Mouse (Mus musculus): Measurements from ENCODE around the gene Ubtd1. TPM values are rescaled to one million over a fixed set of nuclear protein-coding genes. Genes with fewer than 3 reads are reported as not detected.
"Not testable (repeated sequence)": the region's sequence is repeated elsewhere in the genome, so short reads cannot be mapped to it uniquely, and the experiment has no call there.

The Ubtd1 gene
- polyA plus RNA-seq, 1 experiment from 2014 or later, result 8.0 TPM

DNA sequence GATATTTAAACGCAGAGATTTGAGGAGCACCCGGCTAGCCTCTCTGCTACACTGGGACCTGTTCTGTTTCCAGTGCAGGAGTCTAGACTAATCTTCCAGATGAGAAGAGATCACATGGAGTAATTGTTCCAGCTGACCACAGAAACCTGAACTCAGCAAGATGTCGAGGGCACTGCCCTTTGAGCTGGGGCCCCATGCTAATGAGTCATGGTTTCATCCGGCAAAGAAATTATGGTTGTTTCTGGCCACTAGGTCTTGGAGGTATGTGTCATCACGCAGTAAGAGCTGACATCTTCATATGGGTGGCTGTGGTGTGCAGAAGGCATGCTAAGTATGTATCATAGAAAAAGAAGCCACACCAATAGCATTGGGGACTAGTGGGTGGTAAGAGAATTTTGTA lies 98.4 kb downstream of the Ubtd1 start:
- ATAC-seq, result no peak
- no peaks in the 10 kb centered on the region for H3K9me3 ChIP-seq (ENCODE audit: control insufficient read depth, low read length)
- H3K9ac ChIP-seq (replicated peaks; ENCODE audit: low read depth, low read length), result no peak overlapping the region
- H3K27me3 ChIP-seq (replicated peaks; ENCODE audit: control insufficient read depth, insufficient read depth, low read length), result no peaks in the 10 kb centered on the region
- WGBS, result 87% methylated on average over 5 of the region's 5 CpGs
- no peak overlapping the region for H3K27ac ChIP-seq (ENCODE audit: low read length)
- no peaks in the 10 kb centered on the region for H3K4me1 ChIP-seq (replicated peaks; ENCODE audit: control insufficient read depth, insufficient read depth, low read length)
- peaks cover 16% of the 10 kb centered on the region for H3K36me3 ChIP-seq (ENCODE audit: control insufficient read depth, insufficient read depth)
- H3K4me2 ChIP-seq (ENCODE audit: low read length), result no peak overlapping the region
- H3K4me3 ChIP-seq (replicated peaks; ENCODE audit: low read length), result no peak overlapping the region

DNA sequence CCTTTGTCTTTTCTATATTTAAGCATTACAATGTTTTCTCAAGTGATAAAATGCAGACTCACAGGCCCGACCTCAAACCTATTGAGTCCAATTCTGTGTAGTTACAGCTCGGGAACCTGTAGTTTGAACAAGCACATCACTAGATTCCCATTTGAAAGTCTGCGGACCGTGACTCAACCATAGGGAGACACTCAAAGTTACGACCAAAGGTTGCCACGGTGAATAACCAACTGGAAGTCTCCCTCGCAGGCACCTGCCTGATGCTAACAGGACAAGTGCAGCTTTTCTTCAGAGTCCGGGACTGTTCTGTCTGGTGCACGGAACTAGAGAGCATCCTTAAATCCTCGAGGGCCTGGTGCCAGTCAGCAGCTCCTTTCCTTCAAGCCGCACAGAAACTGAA lies 98.9 kb downstream of the Ubtd1 start:
- 90% methylated on average over 11 of the region's 11 CpGs for WGBS
- H3K4me2 ChIP-seq (ENCODE audit: low read length), result no peak overlapping the region

DNA sequence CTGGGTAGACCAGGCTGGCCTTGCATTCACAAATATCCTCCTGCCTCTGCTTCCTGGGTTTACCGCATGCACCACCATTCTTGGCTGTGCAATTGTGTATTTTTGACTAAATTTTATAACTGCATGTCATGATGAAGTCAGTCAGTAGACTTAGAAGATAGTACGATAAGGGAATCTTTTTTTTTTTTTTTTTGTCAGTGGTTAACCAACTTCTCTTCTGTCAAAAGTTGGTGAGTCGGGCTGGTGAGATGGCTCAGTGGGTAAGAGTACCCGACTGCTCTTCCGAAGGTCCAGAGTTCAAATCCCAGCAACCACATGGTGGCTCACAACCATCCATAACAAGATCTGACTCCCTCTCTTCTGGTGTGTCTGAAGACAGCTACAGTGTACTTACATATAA lies 100.0 kb downstream of the Ubtd1 start:
- not testable (repeated sequence) for H3K9me3 ChIP-seq (ENCODE audit: control insufficient read depth, low read length); H3K27ac ChIP-seq (ENCODE audit: low read length); H3K36me3 ChIP-seq (ENCODE audit: control insufficient read depth, insufficient read depth); H3K4me3 ChIP-seq (replicated peaks; ENCODE audit: low read length); H3K9ac ChIP-seq (replicated peaks; ENCODE audit: low read depth, low read length); H3K4me1 ChIP-seq (replicated peaks; ENCODE audit: control insufficient read depth, insufficient read depth, low read length); H3K27me3 ChIP-seq (replicated peaks; ENCODE audit: control insufficient read depth, insufficient read depth, low read length); H3K4me2 ChIP-seq (ENCODE audit: low read length); ATAC-seq
- 96% methylated on average over 5 of the region's 5 CpGs for WGBS

More for the DNA sequence above, 98.9 kb downstream of the Ubtd1 start:
- ATAC-seq, result no peak
- Histone ChIP-seq H3K9me3 (ENCODE audit: control insufficient read depth, low read length) (no peaks in the 10 kb centered on the region), H3K9ac (replicated peaks; ENCODE audit: low read depth, low read length) (no peak overlapping the region), H3K4me3 (replicated peaks; ENCODE audit: low read length) (no peak overlapping the region), H3K4me1 (replicated peaks; ENCODE audit: control insufficient read depth, insufficient read depth, low read length) (peaks cover 1% of the 10 kb centered on the region), H3K27me3 (replicated peaks; ENCODE audit: control insufficient read depth, insufficient read depth, low read length) (no peaks in the 10 kb centered on the region), H3K36me3 (ENCODE audit: control insufficient read depth, insufficient read depth) (peaks cover 14% of the 10 kb centered on the region), H3K27ac (ENCODE audit: low read length) (no peak overlapping the region)

Other genes starting within 250 kb of the Ubtd1 start
- gene Slit1, start 238.1 kb upstream of the Ubtd1 start, polyA plus RNA-seq (2015; fragmentation: Nextera tagmentation; extraction: Ambion mirVana), result 18.2 and 21.3 TPM in 2 replicates
- 8.5 and 10.8 TPM in 2 replicates for gene Arhgap19, start 179.7 kb upstream of the Ubtd1 start, polyA plus RNA-seq (2015; fragmentation: Nextera tagmentation; extraction: Ambion mirVana)
- gene Frat1, start 151.8 kb upstream of the Ubtd1 start, polyA plus RNA-seq (2015; fragmentation: Nextera tagmentation; extraction: Ambion mirVana), result 28.9 and 31.9 TPM in 2 replicates
- 10.4 and 12.2 TPM in 2 replicates for gene Frat2, start 133.6 kb upstream of the Ubtd1 start, polyA plus RNA-seq (2015; fragmentation: Nextera tagmentation; extraction: Ambion mirVana)
- 19.5 and 21.0 TPM in 2 replicates for gene Rrp12, start 85.6 kb upstream of the Ubtd1 start, polyA plus RNA-seq (2015; fragmentation: Nextera tagmentation; extraction: Ambion mirVana)
- 480 and 488 TPM in 2 replicates for gene Pgam1, start 69.8 kb upstream of the Ubtd1 start, polyA plus RNA-seq (2015; fragmentation: Nextera tagmentation; extraction: Ambion mirVana)
- gene Exosc1, start 48.3 kb upstream of the Ubtd1 start, polyA plus RNA-seq (2015; fragmentation: Nextera tagmentation; extraction: Ambion mirVana), result 71.0 and 72.3 TPM in 2 replicates
- gene Zdhhc16, start 48.3 kb upstream of the Ubtd1 start, polyA plus RNA-seq (2015; fragmentation: Nextera tagmentation; extraction: Ambion mirVana), result 90.2 and 99.3 TPM in 2 replicates
- gene Mms19, start 606 bp upstream of the Ubtd1 start, polyA plus RNA-seq (2015; fragmentation: Nextera tagmentation; extraction: Ambion mirVana), result 35.0 and 39.4 TPM in 2 replicates
- gene Ankrd2, start 54.2 kb downstream of the Ubtd1 start, polyA plus RNA-seq (2015; fragmentation: Nextera tagmentation; extraction: Ambion mirVana), result 0.30 and 0.51 TPM in 2 replicates
- gene Hoga1, start 63.8 kb downstream of the Ubtd1 start, polyA plus RNA-seq (2015; fragmentation: Nextera tagmentation; extraction: Ambion mirVana), result 0.66 and 0.82 TPM in 2 replicates
- gene 4933411K16Rik, start 70.5 kb downstream of the Ubtd1 start, polyA plus RNA-seq (2015; fragmentation: Nextera tagmentation; extraction: Ambion mirVana), result not detected in 2 replicates
- gene Morn4, start 104.6 kb downstream of the Ubtd1 start, polyA plus RNA-seq (2015; fragmentation: Nextera tagmentation; extraction: Ambion mirVana), result 181 and 182 TPM in 2 replicates
- 28.8 and 31.9 TPM in 2 replicates for gene Pi4k2a, start 108.7 kb downstream of the Ubtd1 start, polyA plus RNA-seq (2015; fragmentation: Nextera tagmentation; extraction: Ambion mirVana)
- 7.4 and 7.5 TPM in 2 replicates for gene Avpi1, start 147.3 kb downstream of the Ubtd1 start, polyA plus RNA-seq (2015; fragmentation: Nextera tagmentation; extraction: Ambion mirVana)
- gene Marveld1, start 165.6 kb downstream of the Ubtd1 start, polyA plus RNA-seq (2015; fragmentation: Nextera tagmentation; extraction: Ambion mirVana), result 1.5 and 2.0 TPM in 2 replicates
- gene Zfyve27, start 182.2 kb downstream of the Ubtd1 start, polyA plus RNA-seq (2015; fragmentation: Nextera tagmentation; extraction: Ambion mirVana), result 65.4 and 78.7 TPM in 2 replicates
- gene Sfrp5, start 220.5 kb downstream of the Ubtd1 start, polyA plus RNA-seq (2015; fragmentation: Nextera tagmentation; extraction: Ambion mirVana), result 1.2 and 1.5 TPM in 2 replicates